Mouse (Mus musculus) MEL (cell line): Measurements from ENCODE around the gene 6430550D23Rik. TPM values are rescaled to one million over a fixed set of nuclear protein-coding genes. Genes with fewer than 3 reads are reported as not detected.

ENCODE experiments used
- DNase-seq: peaks from one replicate; pipeline ENCODE4 v3.0.0; 2011; ENCODE audit warnings: low read depth, low spot score
- H3K27ac ChIP-seq: 2 replicates; pipeline ENCODE4 v1.5.1; 2012; ENCODE audit warnings: low read depth, mild to moderate bottlenecking, control low read depth, low read length, moderate library complexity; ENCODE audit not compliant: control insufficient read depth
- H3K27me3 ChIP-seq, 2 experiments: fragments of 150-350 bp in 1 of 2; sonication (generic) in 1 of 2; 2 replicates each; pipeline ENCODE4 v1.6.1; 2012; ENCODE audit warnings: low read length in 2 of 2, mild to moderate bottlenecking in 2 of 2, improper control_type of control experiment in 1 of 2, moderate library complexity in 1 of 2; ENCODE audit not compliant: insufficient read depth in 2 of 2, control insufficient read depth in 1 of 2
- H3K36me3 ChIP-seq, 2 experiments: 2 replicates each; pipeline ENCODE4 v1.6.1; 2012 to 2014; ENCODE audit warnings: low read length in 2 of 2, improper control_type of control experiment in 1 of 2, inconsistent platforms in 1 of 2, mild to moderate bottlenecking in 1 of 2; ENCODE audit not compliant: insufficient read depth in 2 of 2, control insufficient read depth in 1 of 2
- H3K4me1 ChIP-seq, 2 experiments: fragments of 150-350 bp in 1 of 2; sonication (generic) in 1 of 2; 2 replicates each; pipeline ENCODE4 v1.6.1; 2012; ENCODE audit warnings: low read length in 2 of 2, improper control_type of control experiment in 1 of 2, mild to moderate bottlenecking in 1 of 2; ENCODE audit not compliant: insufficient read depth in 2 of 2, control insufficient read depth in 1 of 2
- H3K4me3 ChIP-seq, 2 experiments: fragments of 150-350 bp in 1 of 2; sonication (generic) in 1 of 2; 2 replicates each; pipeline ENCODE4 v1.5.1; 2012; ENCODE audit warnings: low read depth in 2 of 2, low read length in 2 of 2, mild to moderate bottlenecking in 2 of 2, moderate library complexity in 2 of 2, control low read depth in 1 of 2, improper control_type of control experiment in 1 of 2; ENCODE audit not compliant: control insufficient read depth in 1 of 2, insufficient read depth in 1 of 2
- H3K79me2 ChIP-seq: 2 replicates; pipeline ENCODE4 v1.6.1; 2012; ENCODE audit warnings: mild to moderate bottlenecking, low read length, moderate library complexity; ENCODE audit not compliant: control insufficient read depth, poor library complexity, insufficient read depth
- H3K9ac ChIP-seq: 2 replicates; pipeline ENCODE4 v1.6.1; 2012; ENCODE audit warnings: low read depth, mild to moderate bottlenecking, control low read depth, low read length, moderate library complexity; ENCODE audit not compliant: control insufficient read depth, poor library complexity, severe bottlenecking
- H3K9me3 ChIP-seq: fragments of 150-350 bp; sonication (generic); replicated peaks from 2 replicates; pipeline ENCODE4 v1.6.1; 2012; ENCODE audit warnings: mild to moderate bottlenecking, low read length, improper control_type of control experiment, moderate library complexity; ENCODE audit not compliant: insufficient read depth
- BHLHE40 ChIP-seq: IDR thresholded peaks from 2 replicates; pipeline ENCODE4 v1.6.1; 2012; ENCODE audit warnings: low read depth, mild to moderate bottlenecking, inconsistent platforms, low read length, improper control_type of control experiment, borderline replicate concordance
- CHD1 ChIP-seq: IDR thresholded peaks from 2 replicates; pipeline ENCODE4 v1.6.1; 2012; ENCODE audit warnings: low read depth, mild to moderate bottlenecking, inconsistent platforms, low read length, improper control_type of control experiment
- CHD2 ChIP-seq: IDR thresholded peaks from 2 replicates; pipeline ENCODE4 v1.6.1; 2011; ENCODE audit warnings: low read length, improper control_type of control experiment
- CTCF ChIP-seq, 3 experiments: IDR thresholded peaks in 2 of 3; conservative IDR thresholded peaks in 1 of 3; 2 replicates each; pipeline ENCODE4 v1.5.1; 2011 to 2012; ENCODE audit warnings: low read length in 3 of 3, low read depth in 2 of 3, mild to moderate bottlenecking in 2 of 3, improper control_type of control experiment in 1 of 3, inconsistent platforms in 1 of 3, mixed read lengths in 1 of 3, moderate library complexity in 1 of 3; ENCODE audit not compliant: control insufficient read depth in 1 of 3, insufficient read depth in 1 of 3, poor library complexity in 1 of 3, severe bottlenecking in 1 of 3
- E2F4 ChIP-seq: IDR thresholded peaks from 2 replicates; pipeline ENCODE4 v1.6.1; 2011; ENCODE audit warnings: low read depth, low read length, improper control_type of control experiment, borderline replicate concordance
- ELF1 ChIP-seq: IDR thresholded peaks from 2 replicates; pipeline ENCODE4 v1.6.1; 2014; ENCODE audit warnings: low read depth, mild to moderate bottlenecking, inconsistent platforms, low read length, improper control_type of control experiment, moderate library complexity
- ETS1 ChIP-seq: IDR thresholded peaks from 2 replicates; pipeline ENCODE4 v1.6.1; 2012; ENCODE audit warnings: low read depth, mild to moderate bottlenecking, inconsistent platforms, low read length, improper control_type of control experiment, moderate library complexity
- GABPA ChIP-seq: IDR thresholded peaks from 2 replicates; pipeline ENCODE4 v1.6.1; 2012; ENCODE audit warnings: low read depth, mild to moderate bottlenecking, inconsistent platforms, low read length, improper control_type of control experiment, moderate library complexity
- GATA1 ChIP-seq: IDR thresholded peaks from 2 replicates; pipeline ENCODE4 v1.6.1; 2011; ENCODE audit warnings: low read depth, low read length, improper control_type of control experiment
- MAFK ChIP-seq: IDR thresholded peaks from 2 replicates; pipeline ENCODE4 v1.6.1; 2011; ENCODE audit warnings: low read depth, mild to moderate bottlenecking, low read length, improper control_type of control experiment, borderline replicate concordance
- MAX ChIP-seq: IDR thresholded peaks from 2 replicates; pipeline ENCODE4 v1.6.1; 2011; ENCODE audit warnings: low read length, improper control_type of control experiment
- MAZ ChIP-seq: IDR thresholded peaks from 2 replicates; pipeline ENCODE4 v1.6.1; 2012; ENCODE audit warnings: low read depth, mild to moderate bottlenecking, inconsistent platforms, low read length, improper control_type of control experiment
- MEF2A ChIP-seq: IDR thresholded peaks from 2 replicates; pipeline ENCODE4 v1.6.1; 2014; ENCODE audit warnings: low read depth, mild to moderate bottlenecking, inconsistent platforms, low read length, improper control_type of control experiment; ENCODE audit not compliant: poor library complexity, insufficient replicate concordance, severe bottlenecking; ENCODE audit errors: extremely low read depth
- MXI1 ChIP-seq: IDR thresholded peaks from 2 replicates; pipeline ENCODE4 v1.6.1; 2011; ENCODE audit warnings: mild to moderate bottlenecking, low read depth, low read length, improper control_type of control experiment
- NELFE ChIP-seq: IDR thresholded peaks from 2 replicates; pipeline ENCODE4 v1.6.1; 2011; ENCODE audit warnings: low read depth, low read length, improper control_type of control experiment
- NRF1 ChIP-seq: IDR thresholded peaks from 2 replicates; pipeline ENCODE4 v1.6.1; 2014; ENCODE audit warnings: low read depth, mild to moderate bottlenecking, inconsistent platforms, low read length, improper control_type of control experiment, moderate library complexity; ENCODE audit not compliant: poor library complexity, insufficient read depth, severe bottlenecking
- POLR2A ChIP-seq, 2 experiments: IDR thresholded peaks; 2 replicates each; pipeline ENCODE4 v1.6.1; 2011 to 2012; ENCODE audit warnings: low read length in 2 of 2, mild to moderate bottlenecking in 2 of 2, control low read depth in 1 of 2, improper control_type of control experiment in 1 of 2, low read depth in 1 of 2, moderate library complexity in 1 of 2; ENCODE audit not compliant: control insufficient read depth in 1 of 2, insufficient read depth in 1 of 2, poor library complexity in 1 of 2
- POLR2AphosphoS2 ChIP-seq: IDR thresholded peaks from 2 replicates; pipeline ENCODE4 v1.6.1; 2011; ENCODE audit warnings: low read length, improper control_type of control experiment
- POLR2AphosphoS5 ChIP-seq: IDR thresholded peaks from 2 replicates; pipeline ENCODE4 v1.6.1; 2012; ENCODE audit warnings: low read depth, borderline replicate concordance, mild to moderate bottlenecking, inconsistent platforms, low read length, moderate library complexity, mixed read lengths
- SMC3 ChIP-seq: IDR thresholded peaks from 2 replicates; pipeline ENCODE4 v1.6.1; 2011; ENCODE audit warnings: low read depth, low read length, improper control_type of control experiment
- TAL1 ChIP-seq: IDR thresholded peaks from 2 replicates; pipeline ENCODE4 v1.6.1; 2012; ENCODE audit warnings: mild to moderate bottlenecking, inconsistent platforms, low read length, moderate library complexity, mixed read lengths
- TBP ChIP-seq: IDR thresholded peaks from 2 replicates; pipeline ENCODE4 v1.8.0; 2011; ENCODE audit warnings: low read depth, low read length, improper control_type of control experiment
- TCF12 ChIP-seq: IDR thresholded peaks from 2 replicates; pipeline ENCODE4 v1.6.1; 2014; ENCODE audit warnings: low read depth, mild to moderate bottlenecking, inconsistent platforms, low read length, improper control_type of control experiment, moderate library complexity
- UBTF ChIP-seq: IDR thresholded peaks from 2 replicates; pipeline ENCODE4 v1.6.1; 2012; ENCODE audit warnings: low read depth, mild to moderate bottlenecking, inconsistent platforms, low read length, improper control_type of control experiment, moderate library complexity, borderline replicate concordance; ENCODE audit not compliant: insufficient read depth
- USF2 ChIP-seq, 2 experiments: IDR thresholded peaks; 2 replicates each; pipeline ENCODE4 v1.6.1; 2011 to 2012; ENCODE audit warnings: improper control_type of control experiment in 2 of 2, low read length in 2 of 2, borderline replicate concordance in 1 of 2, inconsistent platforms in 1 of 2, low read depth in 1 of 2, mild to moderate bottlenecking in 1 of 2; ENCODE audit not compliant: insufficient read depth in 1 of 2
- ZC3H11A ChIP-seq: IDR thresholded peaks from 2 replicates; pipeline ENCODE4 v1.6.1; 2012; ENCODE audit warnings: low read depth, mild to moderate bottlenecking, inconsistent platforms, low read length, improper control_type of control experiment
- ZKSCAN1 ChIP-seq: IDR thresholded peaks from 2 replicates; pipeline ENCODE4 v1.6.1; 2012; ENCODE audit warnings: low read depth, mild to moderate bottlenecking, inconsistent platforms, low read length, improper control_type of control experiment, moderate library complexity
- ZMIZ1 ChIP-seq: IDR thresholded peaks from 2 replicates; pipeline ENCODE4 v1.6.1; 2012; ENCODE audit warnings: low read depth, mild to moderate bottlenecking, inconsistent platforms, low read length, improper control_type of control experiment, moderate library complexity
- ZNF384 ChIP-seq: IDR thresholded peaks from 2 replicates; pipeline ENCODE4 v1.6.1; 2012; ENCODE audit warnings: low read depth, mild to moderate bottlenecking, inconsistent platforms, low read length, improper control_type of control experiment
- polyA plus RNA-seq, 2 experiments: library from polyadenylated mRNA; stranded (reverse) in 1 of 2; unstranded in 1 of 2; fragments of >175 nt in 1 of 2; fragments of >200 nt in 1 of 2; gene quantifications; 2 replicates each; pipeline versions ENCODE4 v1.2.1 to v1.2.4; 2012; ENCODE audit warnings: low replicate concordance in 2 of 2, low read depth in 1 of 2; ENCODE audit not compliant: insufficient read length in 2 of 2, insufficient read depth in 1 of 2, missing spikeins in 1 of 2
- total RNA-seq: library from RNA; depleted of rRNA; stranded (reverse); fragments of 300-350 nt; gene quantifications from 2 replicates; pipeline ENCODE4 v1.2.3, GENCODE M21; 2012

Gene 6430550D23Rik
- total and polyA plus RNA-seq, 3 experiments, result 1.1 TPM; not detected in 1

GRCm38 (mm10) chr2:155989085-155989484, 18.7 kb downstream of the 6430550D23Rik start (continued):
- TF ChIP-seq TBP (no peak; the same call in 1 of the 2 replicates), TAL1 (peak; percentile 76), MXI1 (peak; percentile 61), MAX (peak; percentile 56), NRF1 (no peak), CHD1 (no peak), USF2 (IDR thresholded peaks at IDR 0.05; ENCODE audit: borderline replicate concordance in 1 of 2, insufficient read depth in 1 of 2, low read depth in 1 of 2, low read length in 2 of 2) (no peak), GABPA (no peak), TCF12 (peak; percentile 91), POLR2AphosphoS2 (no peak), POLR2A (IDR thresholded peaks at IDR 0.05; ENCODE audit: control insufficient read depth in 1 of 2, insufficient read depth in 1 of 2, low read depth in 1 of 2, low read length in 2 of 2, poor library complexity in 1 of 2) (peak in 1 of 2 experiments; percentile 54; a peak in 1 of 4 replicates), BHLHE40 (0 out of 2 replicates have a peak, but pooled peaks have one; percentile 19), ZC3H11A (no peak), SMC3 (0 out of 2 replicates have a peak, but pooled peaks have one; percentile 9), E2F4 (no peak), NELFE (peak; percentile 46; the same call in 1 of the 2 replicates), ETS1 (peak; percentile 93), CTCF (IDR thresholded peaks at IDR 0.05 in 2 of 3, conservative IDR thresholded peaks at IDR 0.05 in 1 of 3; ENCODE audit: control insufficient read depth in 1 of 3, insufficient read depth in 1 of 3, low read depth in 2 of 3, low read length in 3 of 3, poor library complexity in 1 of 3, severe bottlenecking in 1 of 3) (peak in 1 of 3 experiments; percentile 14; a peak in 1 of 6 replicates), ZNF384 (no peak), MEF2A (no peak)

DNA sequence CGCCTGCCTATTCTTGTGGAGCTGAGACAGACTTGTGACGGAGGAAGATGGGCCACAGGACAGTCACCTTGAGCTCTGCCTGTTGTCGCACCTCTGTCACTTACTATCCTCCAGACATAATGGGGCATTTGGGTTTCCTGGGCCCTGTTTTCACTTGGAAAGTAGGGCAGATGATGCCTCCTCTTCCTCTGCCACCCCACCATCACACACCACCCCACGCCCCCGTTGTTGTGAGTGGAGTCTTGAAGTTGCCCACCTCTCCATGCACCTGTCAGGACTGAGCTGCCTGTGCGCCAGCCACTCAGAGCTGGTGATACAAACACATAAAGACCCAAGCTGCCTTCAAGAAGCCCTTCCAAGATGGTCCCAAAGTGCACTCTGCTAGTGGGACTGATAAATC, 20.6 kb downstream of the 6430550D23Rik start:
- no peaks in the 10 kb centered on the region for H3K27me3 ChIP-seq
- no peak overlapping the region for H3K9ac ChIP-seq
- no peak for TF ChIP-seq POLR2AphosphoS5
- TF ChIP-seq ZKSCAN1, result no peak
- TF ChIP-seq CTCF (IDR thresholded peaks at IDR 0.05 in 2 of 3, conservative IDR thresholded peaks at IDR 0.05 in 1 of 3; ENCODE audit: control insufficient read depth in 1 of 3, insufficient read depth in 1 of 3, low read depth in 2 of 3, low read length in 3 of 3, poor library complexity in 1 of 3, severe bottlenecking in 1 of 3), result no peak
- TF ChIP-seq GATA1, result no peak
- TF ChIP-seq NELFE, result no peak
- TF ChIP-seq ELF1, result no peak
- no peak for TF ChIP-seq UBTF
- no peak for TF ChIP-seq MXI1
- no peak for TF ChIP-seq MAZ
- no peak for TF ChIP-seq POLR2A (IDR thresholded peaks at IDR 0.05; ENCODE audit: control insufficient read depth in 1 of 2, insufficient read depth in 1 of 2, low read depth in 1 of 2, low read length in 2 of 2, poor library complexity in 1 of 2)
- TF ChIP-seq TAL1, result no peak
- no peak for TF ChIP-seq TBP
- TF ChIP-seq ZMIZ1, result no peak
- TF ChIP-seq ZNF384, result no peak
- TF ChIP-seq MAFK, result no peak
- TF ChIP-seq CHD2, result no peak
- no peak for DNase-seq
- H3K27ac ChIP-seq, result no peak overlapping the region
- peaks cover 9 to 20% of the 10 kb centered on the region in 2 experiments; a peak in 3 of 4 replicates for H3K4me1 ChIP-seq
- H3K79me2 ChIP-seq, result no peaks in the 10 kb centered on the region
- H3K9me3 ChIP-seq, result no peaks in the 10 kb centered on the region
- H3K4me3 ChIP-seq, result no peak overlapping the region
- peaks cover 3 to 16% of the 10 kb centered on the region in 2 experiments; a peak in 3 of 4 replicates for H3K36me3 ChIP-seq
